ENCODE assay signal across 23 mouse cellular contexts in the genomic region with DNA sequence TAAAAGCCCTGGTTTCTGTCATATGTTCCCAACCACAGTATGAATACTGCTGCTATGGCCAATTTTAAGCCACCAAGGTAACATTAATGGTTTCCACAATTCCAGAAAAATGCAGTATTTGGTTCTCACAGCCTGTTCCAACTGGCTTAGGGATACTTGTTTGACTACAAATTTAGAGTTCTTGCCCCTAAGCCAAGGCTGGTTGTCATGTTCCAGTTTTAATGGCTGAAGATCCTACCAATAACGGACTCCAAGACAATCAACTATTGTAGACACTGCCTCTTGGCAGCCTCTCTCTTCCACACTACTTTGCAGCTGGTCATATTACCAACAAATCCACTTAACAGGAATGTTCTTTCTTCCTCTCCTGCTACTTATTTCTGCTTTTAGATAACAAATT.
DNase-seq lines count a peak whose midpoint lies in the region; ATAC-seq and TF ChIP-seq lines count a peak whose summit lies in the region.
"Had no signal": no experiment of that assay in that cellular context is flagged by ENCODE, and none has a peak within 500 bp of the region (broad histone marks: within the 10 kb centered on the region; RNA-seq: fewer than 3 reads in every experiment).

No protein-coding gene starts in this region.

- H3K9ac ChIP-seq in embryonic facial prominence, embryonic 14.5 days (ENCODE audit: low read depth, low read length) = no peak overlapping the region
- H3K9ac ChIP-seq in heart, embryonic 16.5 days (ENCODE audit: low read length) = no peak overlapping the region
- H3K9ac ChIP-seq: embryonic facial prominence, embryonic 12.5 days; forebrain, embryonic 15.5 days; heart, embryonic 15.5 days; hindbrain, embryonic 15.5 days; intestine, embryonic 15.5 days; limb, embryonic 13.5 days; liver, embryonic 14.5 days; lung, embryonic 15.5 days; midbrain, embryonic 12.5 days had no signal

- no peak for TF ChIP-seq POLR2A in cerebellum, adult 2 months (IDR thresholded peaks at IDR 0.05; ENCODE audit: borderline replicate concordance, insufficient read depth, low read length)

- no peaks in the 10 kb centered on the region for H3K27me3 ChIP-seq in embryonic facial prominence, embryonic 14.5 days (replicated peaks; ENCODE audit: control insufficient read depth, insufficient read depth, low read length)
- H3K27me3 ChIP-seq in embryonic facial prominence, embryonic 10.5 days (replicated peaks; ENCODE audit: low read depth, poor library complexity, severe bottlenecking) = no peaks in the 10 kb centered on the region
- H3K27me3 ChIP-seq in heart, embryonic 16.5 days (ENCODE audit: control insufficient read depth, insufficient read depth, low read length) = no peaks in the 10 kb centered on the region
- H3K27me3 ChIP-seq in cerebellum, adult 2 months (ENCODE audit: control insufficient read depth, insufficient read depth, low read length) = no peaks in the 10 kb centered on the region
- H3K27me3 ChIP-seq: embryonic facial prominence, embryonic 12.5 days; forebrain, embryonic 15.5 days; heart, embryonic 15.5 days; hindbrain, embryonic 15.5 days; intestine, embryonic 15.5 days; limb, embryonic 13.5 days; lung, embryonic 15.5 days; midbrain, embryonic 12.5 days had no signal

- no peaks in the 10 kb centered on the region for H3K9me3 ChIP-seq in embryonic facial prominence, embryonic 14.5 days (ENCODE audit: control insufficient read depth, low read length)
- H3K9me3 ChIP-seq in embryonic facial prominence, embryonic 10.5 days = no peaks in the 10 kb centered on the region
- no peaks in the 10 kb centered on the region for H3K9me3 ChIP-seq in heart, embryonic 16.5 days (replicated peaks; ENCODE audit: control insufficient read depth, low read length)
- H3K9me3 ChIP-seq: embryonic facial prominence, embryonic 12.5 days; forebrain, embryonic 15.5 days; heart, embryonic 15.5 days; hindbrain, embryonic 15.5 days; intestine, embryonic 15.5 days; limb, embryonic 13.5 days; lung, embryonic 15.5 days; midbrain, embryonic 12.5 days had no signal

- DNase-seq in embryonic facial prominence, embryonic 14.5 days (ENCODE audit: low spot score) = peak; percentile 61
- no peak for DNase-seq in embryonic facial prominence, embryonic 10.5 days (ENCODE audit: low spot score)
- DNase-seq in testis, postnatal 14 days (ENCODE audit: low spot score) = peak; percentile 15
- no peak for DNase-seq in testis, postnatal 10 days (ENCODE audit: low spot score)
- DNase-seq in cerebellum, adult 2 months = no peak
- DNase-seq in embryo, embryonic 10 days (ENCODE audit: low spot score) = no peak
- no peak for DNase-seq in thymus, postnatal 14 days
- DNase-seq: cerebellum, adult 9-10 months; right cerebral cortex, postnatal 4 days; thymus, postnatal 25 days had no signal

- peak; percentile 22; the same call in 1 of the 2 replicates for ATAC-seq in embryonic facial prominence, embryonic 14.5 days (ENCODE audit: low read depth)
- ATAC-seq in heart, embryonic 16.5 days (replicated peaks; ENCODE audit: extremely low read depth, insufficient read depth, low FRiP score) = 0 out of 2 replicates have a peak, but pooled peaks have one; percentile 23
- ATAC-seq: activated CD4-positive, CD25-positive, alpha-beta regulatory T cell, adult 4 months; CD4-positive, CD25-positive, alpha-beta regulatory T cell, adult 4 months; forebrain, embryonic 15.5 days; intestine, embryonic 15.5 days had no signal

- H3K4me3 ChIP-seq in embryonic facial prominence, embryonic 14.5 days (ENCODE audit: low read depth, low read length) = no peak overlapping the region
- H3K4me3 ChIP-seq in embryonic facial prominence, embryonic 10.5 days = no peak overlapping the region
- H3K4me3 ChIP-seq in heart, embryonic 16.5 days (ENCODE audit: low read length) = no peak overlapping the region
- H3K4me3 ChIP-seq in cerebellum, adult 2 months (replicated peaks; ENCODE audit: insufficient read depth, low read depth, low read length) = no peak overlapping the region
- H3K4me3 ChIP-seq: embryonic facial prominence, embryonic 12.5 days; forebrain, embryonic 15.5 days; heart, embryonic 15.5 days; hindbrain, embryonic 15.5 days; intestine, embryonic 15.5 days; limb, embryonic 13.5 days; lung, embryonic 15.5 days; midbrain, embryonic 12.5 days had no signal

- TF ChIP-seq CTCF in cerebellum, adult 2 months (IDR thresholded peaks at IDR 0.05; ENCODE audit: borderline replicate concordance, insufficient read depth, low read depth, low read length) = no peak

- H3K36me3 ChIP-seq in embryonic facial prominence, embryonic 14.5 days (ENCODE audit: control insufficient read depth, insufficient read depth, low read length) = no peaks in the 10 kb centered on the region
- H3K36me3 ChIP-seq in embryonic facial prominence, embryonic 10.5 days (replicated peaks) = no peaks in the 10 kb centered on the region
- H3K36me3 ChIP-seq in heart, embryonic 16.5 days (ENCODE audit: control insufficient read depth, insufficient read depth) = no peaks in the 10 kb centered on the region
- H3K36me3 ChIP-seq: embryonic facial prominence, embryonic 12.5 days; forebrain, embryonic 15.5 days; heart, embryonic 15.5 days; hindbrain, embryonic 15.5 days; intestine, embryonic 15.5 days; limb, embryonic 13.5 days; lung, embryonic 15.5 days; midbrain, embryonic 12.5 days had no signal

- no peak overlapping the region for H3K27ac ChIP-seq in embryonic facial prominence, embryonic 14.5 days (replicated peaks; ENCODE audit: low read depth, low read length)
- no peak overlapping the region for H3K27ac ChIP-seq in embryonic facial prominence, embryonic 10.5 days (replicated peaks)
- no peak overlapping the region for H3K27ac ChIP-seq in heart, embryonic 16.5 days (ENCODE audit: low read length)
- no peak overlapping the region for H3K27ac ChIP-seq in cerebellum, adult 2 months (ENCODE audit: insufficient read depth, low read length)
- H3K27ac ChIP-seq: embryonic facial prominence, embryonic 12.5 days; forebrain, embryonic 15.5 days; heart, embryonic 15.5 days; hindbrain, embryonic 15.5 days; intestine, embryonic 15.5 days; limb, embryonic 13.5 days; liver, embryonic 14.5 days; lung, embryonic 15.5 days; midbrain, embryonic 12.5 days; stomach, postnatal 0 days had no signal

- 50% methylated on average over 1 of the region's 1 CpGs for WGBS in embryonic facial prominence, embryonic 14.5 days
- 73% methylated on average over 1 of the region's 1 CpGs for WGBS in embryonic facial prominence, embryonic 10.5 days
- 77% methylated on average over 1 of the region's 1 CpGs for WGBS in heart, embryonic 16.5 days
- WGBS in cerebellum, adult 2 months = 71% methylated on average over 1 of the region's 1 CpGs

- no peak overlapping the region for H3K4me2 ChIP-seq in embryonic facial prominence, embryonic 14.5 days (ENCODE audit: low read depth, low read length)
- H3K4me2 ChIP-seq in heart, embryonic 16.5 days (ENCODE audit: low read depth, low read length) = no peak overlapping the region
- H3K4me2 ChIP-seq: embryonic facial prominence, embryonic 12.5 days; forebrain, embryonic 15.5 days; heart, embryonic 15.5 days; hindbrain, embryonic 15.5 days; intestine, embryonic 15.5 days; limb, embryonic 13.5 days; lung, embryonic 15.5 days; midbrain, embryonic 12.5 days had no signal

- no peaks in the 10 kb centered on the region for H3K4me1 ChIP-seq in embryonic facial prominence, embryonic 14.5 days (ENCODE audit: control insufficient read depth, insufficient read depth, low read length)
- H3K4me1 ChIP-seq in embryonic facial prominence, embryonic 10.5 days = no peaks in the 10 kb centered on the region
- no peaks in the 10 kb centered on the region for H3K4me1 ChIP-seq in heart, embryonic 16.5 days (ENCODE audit: control insufficient read depth, insufficient read depth, low read length)
- no peaks in the 10 kb centered on the region for H3K4me1 ChIP-seq in cerebellum, adult 2 months (ENCODE audit: control insufficient read depth, insufficient read depth, low read length)
- H3K4me1 ChIP-seq: embryonic facial prominence, embryonic 12.5 days; forebrain, embryonic 15.5 days; heart, embryonic 15.5 days; hindbrain, embryonic 15.5 days; intestine, embryonic 15.5 days; limb, embryonic 13.5 days; lung, embryonic 15.5 days; midbrain, embryonic 12.5 days had no signal

Comparison
In these comparisons a context has a peak if more than half of its experiments do, and no peak if none do; other contexts are left out.
1. DNase-seq: peak in embryonic facial prominence, embryonic 14.5 days (single experiment) and testis, postnatal 14 days (single experiment); none in embryonic facial prominence, embryonic 10.5 days (single experiment), testis, postnatal 10 days (single experiment), cerebellum, adult 2 months (0 of 2), embryo, embryonic 10 days (single experiment) and thymus, postnatal 14 days (single experiment).